Mouse (Mus musculus) G1E (cell line): ENCODE data around the gene Ifna16. TPM values are rescaled to one million over a fixed set of nuclear protein-coding genes. Genes with fewer than 3 reads are reported as not detected.
A peak's percentile ranks its signal among the peaks of the same experiment; 100 is the strongest.

Experiments used
- ATAC-seq: 2 replicates; pipeline ENCODE4 v1.8.0; 2016; ENCODE audit warnings: mild to moderate bottlenecking; ENCODE audit not compliant: insufficient number of reproducible peaks, poor library complexity, low FRiP score, severe bottlenecking; ENCODE audit errors: extremely low read depth
- DNase-seq: peaks from one replicate; pipeline ENCODE4 v3.0.0; 2012; ENCODE audit warnings: low spot score
- H3K27me3 ChIP-seq: 2 replicates; pipeline ENCODE4 v1.6.1; 2012; ENCODE audit warnings: mild to moderate bottlenecking, low read length, inconsistent platforms; ENCODE audit not compliant: insufficient read depth
- H3K36me3 ChIP-seq: replicated peaks from 2 replicates; pipeline ENCODE3; 2012; ENCODE audit warnings: mild to moderate bottlenecking, inconsistent platforms
- H3K4me1 ChIP-seq: 2 replicates; pipeline ENCODE4 v1.6.1; 2012; ENCODE audit warnings: low read depth, low read length, inconsistent platforms, mixed read lengths; ENCODE audit not compliant: insufficient read depth
- H3K4me3 ChIP-seq: 2 replicates; pipeline ENCODE4 v1.5.1; 2012; ENCODE audit warnings: low read depth, mild to moderate bottlenecking, inconsistent platforms, low read length, moderate library complexity, mixed read lengths
- H3K9me3 ChIP-seq: replicated peaks from 2 replicates; pipeline ENCODE4 v1.6.1; 2012; ENCODE audit warnings: inconsistent platforms
- CTCF ChIP-seq: IDR thresholded peaks from 2 replicates; pipeline ENCODE4 v1.5.1; 2012; ENCODE audit warnings: low read depth, low read length, inconsistent platforms, mixed read lengths
- GATA1 ChIP-seq: IDR thresholded peaks from 2 replicates; pipeline ENCODE4 v1.6.1; 2012; ENCODE audit warnings: borderline replicate concordance, low read length, inconsistent platforms, mixed read lengths
- GATA2 ChIP-seq: IDR thresholded peaks from 2 replicates; pipeline ENCODE4 v1.6.1; 2012; ENCODE audit warnings: low read depth, low read length, inconsistent platforms, borderline replicate concordance
- POLR2AphosphoS5 ChIP-seq: IDR thresholded peaks from 2 replicates; pipeline ENCODE4 v1.6.1; 2012; ENCODE audit warnings: low read depth, low read length, inconsistent platforms; ENCODE audit not compliant: insufficient replicate concordance
- TAL1 ChIP-seq: conservative IDR thresholded peaks from 2 replicates; pipeline ENCODE4 v1.6.1; 2012; ENCODE audit warnings: low read depth, low read length, inconsistent platforms, mixed read lengths
- polyA plus RNA-seq: library from polyadenylated mRNA; stranded (reverse); fragments of >175 nt; gene quantifications from 2 replicates; pipeline ENCODE4 v1.2.3, GENCODE M21; 2012
- total RNA-seq, 2 experiments: library from RNA; stranded (forward) in 1 of 2; stranded (reverse) in 1 of 2; fragments of 200-1000 nt in 1 of 2; fragments of >200 nt in 1 of 2; fragmentation: Nextera tagmentation in 1 of 2; gene quantifications; 2 replicates each; pipeline ENCODE4 v1.2.3; 2014 to 2017

The Ifna16 gene
- total and polyA plus RNA-seq, 3 experiments = not detected

GRCm38 (mm10) chr4:88696237-88696884, 19.6 kb upstream of the Ifna16 start:
- Histone ChIP-seq H3K9me3 (no peaks in the 10 kb centered on the region), H3K36me3 (no peaks in the 10 kb centered on the region), H3K27me3 (peaks cover 21% of the 10 kb centered on the region), H3K4me1 (no peaks in the 10 kb centered on the region), H3K4me3 (no peak overlapping the region)
- DNase-seq = peak; percentile 13
- TF ChIP-seq GATA1 (no peak), CTCF (peak; percentile 99)
- ATAC-seq = peak; percentile 72

- Histone ChIP-seq H3K36me3 (no peaks in the 10 kb centered on the region), H3K9me3 (no peaks in the 10 kb centered on the region), H3K4me3 (no peak overlapping the region), H3K27me3 (peaks cover 12% of the 10 kb centered on the region; the same call in 1 of the 2 replicates), H3K4me1 (no peaks in the 10 kb centered on the region)
- DNase-seq = no peak
- TF ChIP-seq CTCF (no peak), GATA2 (no peak), GATA1 (no peak), TAL1 (no peak), POLR2AphosphoS5 (no peak)
- ATAC-seq = no peak
These were observed 16.7 kb upstream of the Ifna16 start for GRCm38 (mm10) chr4:88693392-88693791.

- Histone ChIP-seq H3K4me3 (no peak overlapping the region), H3K36me3 (no peaks in the 10 kb centered on the region)
- ATAC-seq = no peak
These were observed 15.8 kb upstream of the Ifna16 start for GRCm38 (mm10) chr4:88692537-88692936.

GRCm38 (mm10) chr4:88691259-88691658, 14.5 kb upstream of the Ifna16 start, which contains the start of gene Ifnab:
TSS of gene Ifnab (minus strand) at chr4:88691359.
- Histone ChIP-seq H3K27me3 (no peaks in the 10 kb centered on the region), H3K4me1 (no peaks in the 10 kb centered on the region), H3K36me3 (no peaks in the 10 kb centered on the region), H3K4me3 (no peak within 1 kb of the TSS), H3K9me3 (no peaks in the 10 kb centered on the region)
- TF ChIP-seq CTCF = no peak
- TF ChIP-seq POLR2AphosphoS5 = no peak
- TF ChIP-seq GATA1 = no peak
- no peak for TF ChIP-seq GATA2
- no peak for TF ChIP-seq TAL1
- DNase-seq (no peak), ATAC-seq (no peak)

More at GRCm38 (mm10) chr4:88692537-88692936, 15.8 kb upstream of the Ifna16 start:
- H3K27me3 ChIP-seq = peaks cover 7% of the 10 kb centered on the region; the same call in 1 of the 2 replicates
- no peak for DNase-seq
- TF ChIP-seq GATA2 = no peak
- no peak for TF ChIP-seq TAL1
- TF ChIP-seq GATA1 = no peak
- TF ChIP-seq CTCF = no peak
- TF ChIP-seq POLR2AphosphoS5 = no peak
- no peaks in the 10 kb centered on the region for H3K4me1 ChIP-seq
- no peaks in the 10 kb centered on the region for H3K9me3 ChIP-seq

GRCm38 (mm10) chr4:88683812-88684211, 7.1 kb upstream of the Ifna16 start, which contains the start of gene Ifna2:
TSS of gene Ifna2 (minus strand) at chr4:88683912.
- no peak within 1 kb of the TSS for H3K4me3 ChIP-seq
- H3K4me1 ChIP-seq = no peaks in the 10 kb centered on the region
- TF ChIP-seq CTCF = no peak
- TF ChIP-seq GATA1 = no peak
- no peak for TF ChIP-seq TAL1
- no peak for TF ChIP-seq GATA2
- TF ChIP-seq POLR2AphosphoS5 = no peak
- DNase-seq (no peak), ATAC-seq (no peak)
- no peaks in the 10 kb centered on the region for H3K36me3 ChIP-seq
- H3K9me3 ChIP-seq = no peaks in the 10 kb centered on the region
- no peaks in the 10 kb centered on the region; the same call in 1 of the 2 replicates for H3K27me3 ChIP-seq

GRCm38 (mm10) chr4:88681353-88681752, 4.6 kb upstream of the Ifna16 start:
- Histone ChIP-seq H3K4me3 (no peak overlapping the region), H3K9me3 (no peaks in the 10 kb centered on the region), H3K36me3 (no peaks in the 10 kb centered on the region), H3K4me1 (no peaks in the 10 kb centered on the region), H3K27me3 (no peaks in the 10 kb centered on the region; the same call in 1 of the 2 replicates)
- TF ChIP-seq GATA2 (no peak), GATA1 (no peak), POLR2AphosphoS5 (no peak), CTCF (no peak), TAL1 (no peak)
- no peak for ATAC-seq
- no peak for DNase-seq
